Mouse (Mus musculus) stomach, embryonic 16.5 days (tissue): ENCODE results near the gene Large2. TPM values are rescaled to one million over a fixed set of nuclear protein-coding genes. Genes with fewer than 3 reads are reported as not detected.
A peak's percentile ranks its signal among the peaks of the same experiment; 100 is the strongest.

ENCODE experiments used
- ATAC-seq: fragments of 200-750 bp; cut with Nextera tagmentation; 2 replicates; pipeline ENCODE4 v1.8.0; 2017; ENCODE audit warnings: moderate number of reproducible peaks, moderate TSS enrichment; ENCODE audit not compliant: insufficient read depth, low FRiP score
- H3K27ac ChIP-seq: fragments of 300-500 bp; sonication (generic); 2 replicates; pipeline ENCODE4 v1.5.1; 2014; ENCODE audit warnings: low read length
- H3K27me3 ChIP-seq: fragments of 300-500 bp; sonication (generic); 2 replicates; pipeline ENCODE4 v1.6.1; 2014; ENCODE audit warnings: low read length, control low read depth, mixed read lengths; ENCODE audit not compliant: control insufficient read depth, insufficient read depth
- H3K36me3 ChIP-seq: fragments of 300-500 bp; sonication (generic); 2 replicates; pipeline ENCODE4 v1.6.1; 2014; ENCODE audit warnings: low read length; ENCODE audit not compliant: control insufficient read depth, insufficient read depth
- H3K4me1 ChIP-seq: fragments of 300-500 bp; sonication (generic); 2 replicates; pipeline ENCODE4 v1.6.1; 2014; ENCODE audit warnings: low read length, control low read depth, mixed read lengths; ENCODE audit not compliant: control insufficient read depth, insufficient read depth
- H3K4me2 ChIP-seq: fragments of 300-500 bp; sonication (generic); 2 replicates; pipeline ENCODE4 v1.6.1; 2014; ENCODE audit warnings: low read depth, low read length, mixed read lengths
- H3K4me3 ChIP-seq: fragments of 300-500 bp; sonication (generic); replicated peaks from 2 replicates; pipeline ENCODE4 v1.5.1; 2014; ENCODE audit warnings: mild to moderate bottlenecking, low read length
- H3K9ac ChIP-seq: fragments of 300-500 bp; sonication (generic); 2 replicates; pipeline ENCODE4 v1.6.1; 2014; ENCODE audit warnings: low read length
- H3K9me3 ChIP-seq: fragments of 300-500 bp; sonication (generic); replicated peaks from 2 replicates; pipeline ENCODE4 v1.6.1; 2016; ENCODE audit warnings: low read length, control low read depth; ENCODE audit not compliant: control insufficient read depth
- WGBS: fragments of 180-500 bp; shearing (Covaris S2); extraction: QIAGEN DNeasy Blood & Tissue Kit; methylation state at CpG from one replicate; pipeline ENCODE4 v1.1.7; 2014; 5-methylcytosine and 5-hydroxymethylcytosine counted together
- polyA plus RNA-seq: library from polyadenylated mRNA; unstranded; fragments of >200 nt; fragmentation: Nextera tagmentation; extraction: Ambion mirVana; gene quantifications from 2 replicates; pipeline ENCODE4 v1.2.1, GENCODE M21; 2015

Large2 gene
- polyA plus RNA-seq, 1 experiment from 2014 or later = 12.6 TPM

DNA sequence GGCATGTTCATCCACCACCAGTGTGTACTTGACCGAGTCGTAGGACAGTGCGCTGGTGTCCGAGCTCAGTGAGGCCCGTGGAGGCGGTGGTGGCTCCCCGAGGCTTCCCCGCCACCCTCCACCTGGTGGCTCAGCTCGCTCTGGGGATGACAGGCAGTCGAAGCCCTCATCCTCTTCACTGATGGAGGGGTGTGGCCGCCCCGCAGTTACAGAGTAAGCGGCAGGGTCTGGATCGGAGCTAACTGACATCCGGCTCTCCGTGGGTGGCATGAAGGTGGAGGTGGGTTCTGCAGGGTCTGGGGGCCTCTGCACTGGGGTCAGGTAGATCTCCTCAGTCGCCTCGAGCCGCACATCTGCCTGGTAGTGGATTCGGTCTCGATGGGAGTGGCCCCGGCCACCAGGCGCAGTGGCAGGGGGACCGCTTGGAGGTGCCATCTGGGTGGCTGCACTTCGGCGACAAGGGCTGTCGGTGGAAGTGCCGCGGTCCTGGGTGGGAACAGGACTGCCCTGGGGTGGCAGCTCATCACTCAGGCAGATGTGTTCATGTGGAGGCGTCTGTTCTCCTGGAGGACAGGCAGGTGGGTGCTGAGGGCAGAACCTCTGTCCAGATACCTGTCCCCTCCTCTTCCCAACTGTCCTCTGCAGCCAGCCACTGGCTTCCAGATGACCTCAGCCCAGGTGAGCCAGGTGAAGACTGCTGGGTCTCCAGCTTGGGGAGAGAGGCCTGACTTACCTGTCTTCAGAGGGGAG lies 12.3 kb upstream of the Large2 start:
- no peak overlapping the region for H3K27ac ChIP-seq
- H3K9ac ChIP-seq = no peak overlapping the region
- peaks cover 31% of the 10 kb centered on the region for H3K4me1 ChIP-seq
- 0 out of 2 replicates have a peak, but pooled peaks cover 2% of the 10 kb centered on the region for H3K36me3 ChIP-seq
- no peak for ATAC-seq
- no peak overlapping the region for H3K4me2 ChIP-seq
- H3K4me3 ChIP-seq = no peak overlapping the region
- no peaks in the 10 kb centered on the region for H3K9me3 ChIP-seq
- WGBS = 86% methylated on average over 30 of the region's 30 CpGs
- no peaks in the 10 kb centered on the region for H3K27me3 ChIP-seq

DNA sequence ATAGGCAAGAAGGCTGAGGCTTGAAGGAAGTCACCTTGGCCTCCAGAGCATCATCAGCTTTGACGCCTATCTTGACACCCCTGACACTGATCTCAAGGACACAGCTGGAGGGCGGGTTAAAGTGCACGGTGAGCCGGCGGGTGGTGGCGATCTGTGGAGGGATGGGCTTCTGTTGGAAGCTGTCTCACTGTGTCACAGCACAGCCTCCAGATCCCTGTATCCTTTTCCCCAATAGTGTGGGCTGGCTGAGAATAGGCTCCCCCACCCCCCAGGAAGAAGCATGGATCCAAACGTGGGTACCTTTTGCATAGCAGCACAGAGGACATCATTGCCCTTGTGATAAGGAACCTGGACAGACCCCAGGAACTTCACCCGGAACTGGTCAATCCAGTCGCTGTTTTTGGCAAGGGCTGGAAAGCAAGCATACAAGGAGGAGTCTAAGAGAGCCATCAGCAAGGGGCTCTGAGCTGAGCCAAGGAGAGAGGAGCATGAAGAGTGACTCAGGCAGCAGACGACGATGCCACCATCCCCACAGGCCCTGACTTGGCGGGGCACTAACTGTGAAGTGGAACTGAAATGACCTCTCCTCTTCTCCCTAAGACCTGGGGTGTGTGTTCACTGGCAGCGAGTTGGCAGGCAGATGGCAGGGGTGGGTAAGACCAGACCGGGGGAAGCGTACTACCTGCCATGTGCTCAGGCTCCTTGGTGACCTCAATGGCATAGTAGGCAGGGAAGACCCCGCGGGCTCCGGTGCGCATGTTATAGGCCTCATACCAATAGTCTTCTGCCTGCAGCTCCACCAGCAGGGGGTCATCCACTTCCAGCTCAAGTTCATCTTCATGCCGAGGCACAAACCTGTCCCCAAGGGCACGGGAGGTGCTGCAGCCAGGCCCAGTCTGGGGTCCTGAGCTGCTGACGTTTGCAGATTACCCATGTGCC lies 10.7 kb upstream of the Large2 start:
- H3K4me3 ChIP-seq = no peak overlapping the region
- WGBS = 79% methylated on average over 22 of the region's 22 CpGs
- H3K9me3 ChIP-seq = no peaks in the 10 kb centered on the region
- no peak overlapping the region for H3K27ac ChIP-seq
- H3K9ac ChIP-seq = no peak overlapping the region
- ATAC-seq = no peak
- 0 out of 2 replicates have a peak, but pooled peaks cover 2% of the 10 kb centered on the region for H3K36me3 ChIP-seq
- H3K27me3 ChIP-seq = no peaks in the 10 kb centered on the region
- H3K4me2 ChIP-seq = no peak overlapping the region
- H3K4me1 ChIP-seq = peaks cover 19% of the 10 kb centered on the region

DNA sequence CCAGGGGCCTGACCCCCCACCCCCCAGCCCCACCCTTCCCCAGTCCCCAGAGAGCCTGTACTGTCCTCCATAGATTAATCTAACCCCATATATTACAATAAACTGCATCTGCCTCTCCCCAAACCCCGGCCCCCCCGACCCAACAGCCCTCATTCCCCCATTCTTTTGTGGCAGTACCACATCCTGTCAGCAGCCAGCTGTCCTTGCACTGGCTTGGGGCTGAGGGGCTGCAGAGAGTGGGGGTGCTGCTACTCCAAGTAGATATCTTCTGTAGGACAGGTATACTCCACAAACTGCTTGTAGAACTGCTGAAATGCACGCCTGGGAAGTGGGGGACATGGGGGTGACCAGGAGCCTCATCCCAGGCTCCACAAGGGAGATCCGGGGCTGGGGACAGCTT lies 9.4 kb upstream of the Large2 start:
- Histone ChIP-seq H3K27me3 (no peaks in the 10 kb centered on the region), H3K4me2 (no peak overlapping the region), H3K9ac (no peak overlapping the region), H3K4me1 (peaks cover 9% of the 10 kb centered on the region), H3K36me3 (0 out of 2 replicates have a peak, but pooled peaks cover 2% of the 10 kb centered on the region), H3K4me3 (no peak overlapping the region), H3K27ac (no peak overlapping the region), H3K9me3 (no peaks in the 10 kb centered on the region)
- WGBS = 72% methylated on average over 4 of the region's 4 CpGs
- no peak for ATAC-seq

DNA sequence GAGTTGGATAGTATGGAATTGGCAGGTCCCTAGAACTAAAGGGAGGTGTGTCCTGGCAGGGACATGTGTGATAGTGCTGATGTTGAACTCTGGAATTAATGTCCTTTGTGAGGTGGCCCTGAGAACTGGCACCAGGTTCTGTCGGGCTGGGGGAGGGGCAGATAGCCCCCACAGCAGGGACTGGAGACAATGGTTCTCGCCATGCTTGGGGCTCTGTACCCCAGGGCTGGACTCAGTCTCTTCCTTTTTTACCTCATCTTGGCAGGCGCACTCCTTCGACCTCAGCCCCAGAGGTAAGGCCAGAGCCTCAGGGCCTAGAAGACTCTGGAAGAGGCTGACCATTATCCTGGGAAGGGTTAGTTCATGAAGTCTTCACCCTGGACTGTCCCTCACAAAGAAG lies 8.1 kb upstream of the Large2 start:
- no peak overlapping the region for H3K4me3 ChIP-seq
- H3K27ac ChIP-seq = no peak overlapping the region
- WGBS = 90% methylated on average over 4 of the region's 4 CpGs
- H3K9me3 ChIP-seq = no peaks in the 10 kb centered on the region
- ATAC-seq = no peak
- H3K36me3 ChIP-seq = 0 out of 2 replicates have a peak, but pooled peaks cover 2% of the 10 kb centered on the region
- H3K27me3 ChIP-seq = no peaks in the 10 kb centered on the region
- no peak overlapping the region for H3K4me2 ChIP-seq
- H3K9ac ChIP-seq = no peak overlapping the region
- no peaks in the 10 kb centered on the region for H3K4me1 ChIP-seq

DNA sequence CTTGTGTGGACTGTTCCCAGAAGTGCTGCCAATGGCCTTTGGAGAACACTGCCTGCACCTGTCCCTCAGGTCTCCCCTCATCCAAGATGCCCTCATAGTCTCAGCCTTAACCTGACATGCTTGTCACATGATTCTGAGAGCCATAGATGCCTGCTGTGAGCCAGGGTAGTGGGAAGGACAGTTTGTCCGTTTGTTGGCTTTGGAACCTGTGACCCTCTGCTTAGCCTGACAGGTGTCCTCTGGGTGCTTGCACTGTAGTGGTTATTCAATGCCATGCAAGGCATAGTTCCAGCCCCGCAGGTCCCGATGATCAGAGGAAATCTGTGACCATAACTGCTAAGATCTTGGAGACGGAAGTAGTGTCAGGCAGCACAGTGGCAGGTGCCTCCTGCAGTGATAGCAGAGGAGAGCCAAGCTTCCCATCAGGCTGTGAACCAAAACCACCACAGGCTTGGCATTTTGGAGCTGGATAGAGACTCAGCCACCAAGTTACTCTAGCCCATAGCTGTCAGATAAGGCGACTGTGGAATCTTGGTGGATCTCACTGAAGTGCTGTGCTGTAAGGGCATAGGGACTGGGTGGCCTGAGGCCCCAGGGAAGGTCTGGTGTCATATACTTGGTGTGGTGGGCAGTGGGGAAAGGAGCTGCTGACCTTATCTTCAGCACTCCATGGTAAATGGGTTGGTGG lies 7.4 kb upstream of the Large2 start, which contains the start of gene 1700029I15Rik:
1700029I15Rik (plus strand) TSS at position 638 of the 688 bp plus-strand sequence.
- H3K27ac ChIP-seq = no peak within 1 kb of the TSS
- no peak within 1 kb of the TSS for H3K9ac ChIP-seq
- no peaks in the 10 kb centered on the region for H3K27me3 ChIP-seq
- no peak for ATAC-seq
- H3K4me3 ChIP-seq = no peak within 1 kb of the TSS
- no peaks in the 10 kb centered on the region for H3K9me3 ChIP-seq
- H3K36me3 ChIP-seq = 0 out of 2 replicates have a peak, but pooled peaks cover 2% of the 10 kb centered on the region
- H3K4me2 ChIP-seq = no peak within 1 kb of the TSS
- H3K4me1 ChIP-seq = no peaks in the 10 kb centered on the region
- WGBS = 87% methylated on average over 5 of the region's 5 CpGs

DNA sequence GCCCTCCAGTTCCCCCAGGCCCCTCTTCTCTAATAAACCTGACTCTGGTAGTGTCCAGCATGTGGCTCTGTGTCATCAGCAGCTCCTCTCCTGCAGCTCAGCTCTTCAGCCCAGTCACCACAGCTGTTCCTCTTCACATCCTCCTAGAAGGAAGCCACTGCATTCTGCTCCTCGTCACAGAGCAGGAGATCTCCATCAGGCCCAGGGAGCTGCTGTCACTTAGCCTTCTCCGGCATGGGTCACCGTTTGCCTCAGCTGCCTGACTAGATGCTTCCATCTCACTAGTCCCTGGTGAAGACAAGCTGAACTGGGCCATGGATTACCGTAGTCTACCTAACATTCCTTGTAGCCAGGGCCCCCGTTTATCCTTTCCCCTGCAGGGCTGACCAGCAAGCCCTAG lies 6.5 kb upstream of the Large2 start:
- WGBS = 64% methylated on average over 5 of the region's 5 CpGs
- no peak overlapping the region for H3K4me2 ChIP-seq
- H3K36me3 ChIP-seq = 0 out of 2 replicates have a peak, but pooled peaks cover 2% of the 10 kb centered on the region
- no peak overlapping the region for H3K9ac ChIP-seq
- H3K4me3 ChIP-seq = no peak overlapping the region
- H3K9me3 ChIP-seq = no peaks in the 10 kb centered on the region
- no peak overlapping the region for H3K27ac ChIP-seq
- no peaks in the 10 kb centered on the region for H3K27me3 ChIP-seq
- H3K4me1 ChIP-seq = peaks cover 4% of the 10 kb centered on the region
- ATAC-seq = 0 out of 2 replicates have a peak, but pooled peaks have one; percentile 18

DNA sequence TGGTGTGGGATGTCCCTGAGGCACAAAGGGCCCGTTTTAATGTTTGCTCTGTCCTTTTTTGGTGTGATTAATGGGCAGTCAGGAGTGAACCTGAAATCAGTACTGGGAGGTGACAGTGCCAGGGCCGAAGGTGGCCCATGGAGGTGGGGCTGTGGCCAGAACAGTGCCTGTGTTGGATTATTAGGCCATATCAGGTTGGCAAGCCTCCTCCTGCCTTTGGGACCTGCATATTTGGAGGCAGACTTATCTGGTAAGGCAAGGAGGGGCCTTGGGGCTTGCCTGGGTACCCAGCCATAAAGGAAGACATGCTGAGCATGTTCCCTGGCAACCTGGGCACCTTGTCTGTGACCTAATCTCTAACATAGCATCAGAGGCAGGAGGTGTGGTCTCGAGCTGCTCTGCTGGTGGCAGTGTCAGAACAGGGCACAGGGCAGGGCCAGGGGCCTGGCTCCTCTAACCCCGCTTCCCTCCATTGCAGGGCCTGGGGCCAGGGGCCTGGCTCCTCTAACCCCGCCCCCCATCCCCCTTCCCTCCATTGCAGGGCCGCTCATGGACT lies 5.9 kb upstream of the Large2 start:
- no peak for ATAC-seq
- H3K9ac ChIP-seq = no peak overlapping the region
- WGBS = 58% methylated on average over 6 of the region's 6 CpGs
- H3K4me1 ChIP-seq = peaks cover 9% of the 10 kb centered on the region
- no peak overlapping the region for H3K4me2 ChIP-seq
- no peaks in the 10 kb centered on the region for H3K27me3 ChIP-seq
- H3K36me3 ChIP-seq = 0 out of 2 replicates have a peak, but pooled peaks cover 2% of the 10 kb centered on the region
- no peak overlapping the region for H3K4me3 ChIP-seq
- H3K27ac ChIP-seq = no peak overlapping the region
- no peaks in the 10 kb centered on the region for H3K9me3 ChIP-seq

DNA sequence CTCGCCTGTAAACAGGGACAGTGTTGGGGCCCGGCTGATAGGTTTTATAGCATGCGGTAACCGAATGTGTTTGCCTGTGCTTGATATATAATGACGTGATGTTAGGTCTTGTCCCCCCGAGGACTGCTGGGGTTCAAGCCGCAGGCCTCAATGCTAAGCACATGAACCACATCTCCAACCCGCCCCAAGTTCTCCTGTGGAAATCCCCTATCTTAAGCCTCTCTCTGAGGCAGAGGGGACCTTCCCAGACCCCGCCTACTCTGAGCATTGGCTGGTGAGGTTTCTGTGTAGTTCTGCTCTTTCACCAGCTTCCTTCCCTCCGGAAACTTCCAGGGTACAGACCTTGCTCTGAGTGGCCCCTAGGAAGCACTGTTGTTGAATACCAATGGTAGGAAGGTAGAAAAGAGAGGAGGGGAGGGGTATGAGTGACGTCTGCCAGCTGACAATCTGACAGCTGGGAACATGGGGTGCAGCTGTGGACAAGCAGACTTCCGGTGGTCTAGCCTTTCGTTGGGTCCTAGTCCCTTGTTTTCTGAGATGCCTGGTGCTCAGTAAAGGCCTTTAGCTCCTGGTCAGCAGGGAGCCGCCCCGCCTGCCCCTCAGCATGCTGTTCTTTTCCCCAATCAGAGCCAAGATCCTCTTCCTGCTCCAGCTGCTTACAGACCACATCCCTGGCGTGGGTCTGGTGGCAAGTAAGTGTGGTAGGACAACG lies 5.3 kb upstream of the Large2 start:
- no peak overlapping the region for H3K4me2 ChIP-seq
- no peak for ATAC-seq
- H3K27ac ChIP-seq = no peak overlapping the region
- H3K4me1 ChIP-seq = peaks cover 9% of the 10 kb centered on the region
- no peak overlapping the region for H3K9ac ChIP-seq
- no peaks in the 10 kb centered on the region for H3K9me3 ChIP-seq
- 0 out of 2 replicates have a peak, but pooled peaks cover 2% of the 10 kb centered on the region for H3K36me3 ChIP-seq
- no peaks in the 10 kb centered on the region for H3K27me3 ChIP-seq
- no peak overlapping the region for H3K4me3 ChIP-seq
- WGBS = 73% methylated on average over 17 of the region's 17 CpGs
